Mouse (Mus musculus) erythroblast, embryonic 14.5 days (primary cell): ENCODE data around the gene Ccl17.

Experiments
- GATA1 ChIP-seq: IDR thresholded peaks from 2 replicates; pipeline ENCODE4 v1.6.1; 2012; ENCODE audit warnings: low read length, inconsistent platforms, mixed read lengths
- TAL1 ChIP-seq: IDR thresholded peaks from 3 replicates; pipeline ENCODE4 v1.6.1; 2012; ENCODE audit warnings: low read length, inconsistent platforms, mixed read lengths

- TF ChIP-seq GATA1 (no peak), TAL1 (no peak)
These were observed 43.2 kb upstream of the Ccl17 start for GRCm38 (mm10) chr8:94767035-94767434.
